Mouse (Mus musculus) limb, embryonic 11.5 days (tissue): ENCODE measurements around the gene Nacc2. TPM values are rescaled to one million over a fixed set of nuclear protein-coding genes. Genes with fewer than 3 reads are reported as not detected.

Experiments used
- ATAC-seq: fragments of 200-750 bp; cut with Nextera tagmentation; 2 replicates; pipeline ENCODE4 v1.8.0; 2017; ENCODE audit warnings: low read depth; ENCODE audit not compliant: insufficient number of reproducible peaks, low FRiP score, low TSS enrichment
- DNase-seq: peaks from one replicate; pipeline ENCODE4 v3.0.0-alpha.2; 2015; ENCODE audit warnings: low spot score
- H3K27ac ChIP-seq: fragments of 300-500 bp; sonication (generic); replicated peaks from 2 replicates; pipeline ENCODE4 v1.5.1; 2014; ENCODE audit warnings: low read depth, mild to moderate bottlenecking, low read length
- H3K27me3 ChIP-seq: fragments of 300-500 bp; sonication (generic); 2 replicates; pipeline ENCODE4 v1.6.1; 2014; ENCODE audit warnings: mild to moderate bottlenecking, low read length, mixed read lengths; ENCODE audit not compliant: control insufficient read depth, insufficient read depth
- H3K36me3 ChIP-seq: fragments of 300-500 bp; sonication (generic); 2 replicates; pipeline ENCODE4 v1.6.1; 2014; ENCODE audit warnings: mild to moderate bottlenecking, low read length, moderate library complexity, mixed read lengths; ENCODE audit not compliant: control insufficient read depth, insufficient read depth
- H3K4me1 ChIP-seq: fragments of 300-500 bp; sonication (generic); 2 replicates; pipeline ENCODE4 v1.6.1; 2014; ENCODE audit warnings: low read length, mixed read lengths; ENCODE audit not compliant: control insufficient read depth, insufficient read depth
- H3K4me2 ChIP-seq: fragments of 300-500 bp; sonication (generic); 2 replicates; pipeline ENCODE4 v1.6.1; 2014; ENCODE audit warnings: low read depth, mild to moderate bottlenecking, moderate library complexity; ENCODE audit not compliant: severe bottlenecking
- H3K4me3 ChIP-seq: fragments of 300-500 bp; sonication (generic); 2 replicates; pipeline ENCODE4 v1.5.1; 2014; ENCODE audit warnings: low read depth, low read length
- H3K9ac ChIP-seq: fragments of 300-500 bp; sonication (generic); 2 replicates; pipeline ENCODE4 v1.6.1; 2014; ENCODE audit warnings: mild to moderate bottlenecking, low read length
- H3K9me3 ChIP-seq: fragments of 300-500 bp; sonication (generic); 2 replicates; pipeline ENCODE4 v1.6.1; 2016; ENCODE audit warnings: low read length; ENCODE audit not compliant: control insufficient read depth
- WGBS: fragments of 180-500 bp; shearing (Covaris S2); extraction: QIAGEN DNeasy Blood & Tissue Kit; methylation state at CpG from one replicate; pipeline ENCODE4 v1.1.7; 2014; 5-methylcytosine and 5-hydroxymethylcytosine counted together
- polyA plus RNA-seq: library from polyadenylated mRNA; unstranded; fragments of >200 nt; fragmentation: Nextera tagmentation; extraction: Ambion mirVana; gene quantifications from 2 replicates; pipeline ENCODE4 v1.2.1, GENCODE M21; 2014

Gene Nacc2
- polyA plus RNA-seq, 1 experiment from 2014 or later = 4.0 TPM

DNA sequence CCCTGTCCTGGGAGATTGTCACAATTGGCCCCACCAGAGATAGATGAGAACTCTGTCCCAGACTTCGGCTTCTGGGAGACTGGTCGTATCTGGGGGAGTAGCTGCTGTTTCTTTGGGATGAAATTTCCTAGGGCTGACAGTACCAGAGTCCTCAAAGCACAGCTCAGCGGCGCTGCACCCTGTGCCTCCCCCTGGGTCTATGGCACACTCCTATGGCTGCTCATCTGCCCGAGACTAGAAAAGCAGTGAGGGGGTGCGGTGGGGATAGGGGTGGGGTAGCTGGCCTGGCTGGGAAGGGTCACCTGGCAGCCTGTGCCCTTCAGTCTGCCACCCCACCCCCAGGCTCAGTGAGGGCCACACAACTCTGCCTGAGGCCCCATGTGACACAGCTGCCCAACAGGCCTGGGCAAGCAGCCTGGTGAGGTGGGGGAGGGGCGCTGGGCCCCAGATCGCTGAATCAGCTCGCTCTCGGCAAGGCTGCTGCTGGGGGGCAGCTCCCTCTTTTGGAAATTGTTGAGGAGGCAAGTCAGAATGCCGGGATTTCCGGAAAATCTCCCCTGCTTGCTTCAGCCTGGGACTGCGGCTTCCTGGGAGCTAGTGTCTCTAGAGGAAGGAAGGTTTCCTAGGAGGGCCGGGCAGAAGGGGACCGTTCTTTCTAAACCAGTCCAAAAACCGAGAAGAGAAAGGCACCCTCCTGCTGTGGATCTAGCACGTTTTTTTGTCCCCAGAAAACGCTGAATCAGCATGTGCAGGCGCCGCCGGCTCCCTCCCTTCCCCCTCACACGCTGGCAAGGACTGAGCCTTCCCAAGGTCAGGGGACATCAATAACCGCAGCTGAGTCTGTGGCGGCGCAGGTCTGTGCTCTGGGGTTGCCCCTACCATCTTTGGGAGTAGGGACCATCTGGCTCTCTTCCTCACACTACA lies 9.9 kb upstream of the Nacc2 start:
- H3K4me1 ChIP-seq = peaks cover 16% of the 10 kb centered on the region
- H3K27me3 ChIP-seq = no peaks in the 10 kb centered on the region
- peak overlapping the region; percentile 60 for H3K9ac ChIP-seq
- peak overlapping the region; percentile 63 for H3K4me2 ChIP-seq
- H3K9me3 ChIP-seq = no peaks in the 10 kb centered on the region
- H3K27ac ChIP-seq = peak overlapping the region; percentile 71
- H3K4me3 ChIP-seq = peak overlapping the region; percentile 22
- 5% methylated on average over 25 of the region's 25 CpGs for WGBS
- DNase-seq (peak; percentile 84), ATAC-seq (peak; percentile 56; the same call in 1 of the 2 replicates)
- no peaks in the 10 kb centered on the region for H3K36me3 ChIP-seq

DNA sequence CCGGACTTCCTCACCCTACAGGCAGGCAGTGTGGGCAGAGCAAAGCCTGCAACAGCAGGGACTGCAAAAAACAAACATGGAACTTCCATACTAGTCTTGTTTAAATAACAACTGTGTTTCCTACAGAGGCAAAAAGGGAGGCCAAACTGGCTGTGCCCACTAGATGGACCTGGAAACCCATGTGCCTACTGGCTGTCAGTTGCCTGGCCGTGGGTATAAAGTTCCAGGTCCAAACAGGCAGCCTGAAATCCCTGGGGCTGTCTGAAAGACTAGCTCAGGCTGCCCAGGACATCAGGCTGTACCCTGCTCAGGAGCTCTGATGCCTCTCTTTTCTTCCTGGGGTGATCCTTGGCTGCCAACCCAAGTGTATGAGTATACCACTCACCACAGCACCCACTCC lies 8.3 kb upstream of the Nacc2 start:
- ATAC-seq (no peak), DNase-seq (no peak)
- Histone ChIP-seq H3K9me3 (no peaks in the 10 kb centered on the region), H3K9ac (no peak overlapping the region), H3K4me2 (no peak overlapping the region), H3K36me3 (no peaks in the 10 kb centered on the region), H3K4me1 (peaks cover 16% of the 10 kb centered on the region), H3K27me3 (no peaks in the 10 kb centered on the region), H3K4me3 (no peak overlapping the region), H3K27ac (no peak overlapping the region)
- WGBS = 92% methylated on average over 2 of the region's 2 CpGs

DNA sequence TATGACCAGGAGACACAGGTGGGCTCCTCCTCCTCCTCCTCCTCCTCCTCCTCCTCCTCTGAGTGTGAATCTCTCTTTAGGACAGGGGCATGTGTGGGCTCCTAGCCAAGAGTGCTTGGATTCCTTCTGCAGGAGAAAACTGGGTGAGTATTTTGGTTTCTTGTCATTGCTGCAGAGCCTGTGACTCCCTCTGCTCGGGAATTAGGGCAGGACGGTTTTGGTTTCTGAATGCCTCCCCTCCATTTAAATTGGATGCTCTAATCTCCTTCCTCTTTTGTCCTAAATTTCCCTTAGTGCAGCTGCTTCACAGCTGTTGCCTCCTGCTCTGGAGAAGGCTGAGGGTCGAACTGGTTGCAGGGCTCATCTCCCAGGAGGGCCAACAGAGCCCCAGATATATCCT lies 6.9 kb upstream of the Nacc2 start:
- no peaks in the 10 kb centered on the region for H3K27me3 ChIP-seq
- ATAC-seq = no peak
- H3K36me3 ChIP-seq = no peaks in the 10 kb centered on the region
- H3K9ac ChIP-seq = no peak overlapping the region
- H3K9me3 ChIP-seq = no peaks in the 10 kb centered on the region
- no peak overlapping the region for H3K4me3 ChIP-seq
- no peak overlapping the region for H3K4me2 ChIP-seq
- DNase-seq = no peak
- 74% methylated on average over 3 of the region's 3 CpGs for WGBS
- peaks cover 16% of the 10 kb centered on the region for H3K4me1 ChIP-seq
- H3K27ac ChIP-seq = no peak overlapping the region

DNA sequence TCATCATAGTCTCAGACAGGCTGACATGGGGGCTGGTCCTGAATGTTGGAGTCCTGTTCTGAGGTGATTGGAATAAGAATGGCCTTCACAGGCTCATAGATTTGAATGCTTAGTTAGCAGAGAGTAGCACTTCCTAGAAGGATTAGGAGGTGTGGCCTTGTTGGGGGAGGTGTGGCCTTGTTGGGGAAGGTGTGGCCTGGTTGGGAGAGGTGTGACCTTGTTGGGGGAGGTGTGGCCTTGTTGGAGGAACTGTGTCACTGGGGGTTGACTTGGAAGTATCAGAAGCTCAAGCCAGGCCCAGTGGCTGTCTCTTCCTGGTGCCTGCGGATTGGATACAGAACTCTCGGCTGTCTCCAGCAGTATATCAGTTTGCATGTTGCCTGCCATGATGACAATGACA lies 6.3 kb upstream of the Nacc2 start:
- ATAC-seq (no peak), DNase-seq (no peak)
- 90% methylated on average over 2 of the region's 2 CpGs for WGBS
- H3K4me2 ChIP-seq = no peak overlapping the region
- no peaks in the 10 kb centered on the region for H3K9me3 ChIP-seq
- no peak overlapping the region for H3K4me3 ChIP-seq
- no peaks in the 10 kb centered on the region for H3K27me3 ChIP-seq
- peaks cover 16% of the 10 kb centered on the region for H3K4me1 ChIP-seq
- H3K27ac ChIP-seq = no peak overlapping the region
- no peak overlapping the region for H3K9ac ChIP-seq
- no peaks in the 10 kb centered on the region for H3K36me3 ChIP-seq

DNA sequence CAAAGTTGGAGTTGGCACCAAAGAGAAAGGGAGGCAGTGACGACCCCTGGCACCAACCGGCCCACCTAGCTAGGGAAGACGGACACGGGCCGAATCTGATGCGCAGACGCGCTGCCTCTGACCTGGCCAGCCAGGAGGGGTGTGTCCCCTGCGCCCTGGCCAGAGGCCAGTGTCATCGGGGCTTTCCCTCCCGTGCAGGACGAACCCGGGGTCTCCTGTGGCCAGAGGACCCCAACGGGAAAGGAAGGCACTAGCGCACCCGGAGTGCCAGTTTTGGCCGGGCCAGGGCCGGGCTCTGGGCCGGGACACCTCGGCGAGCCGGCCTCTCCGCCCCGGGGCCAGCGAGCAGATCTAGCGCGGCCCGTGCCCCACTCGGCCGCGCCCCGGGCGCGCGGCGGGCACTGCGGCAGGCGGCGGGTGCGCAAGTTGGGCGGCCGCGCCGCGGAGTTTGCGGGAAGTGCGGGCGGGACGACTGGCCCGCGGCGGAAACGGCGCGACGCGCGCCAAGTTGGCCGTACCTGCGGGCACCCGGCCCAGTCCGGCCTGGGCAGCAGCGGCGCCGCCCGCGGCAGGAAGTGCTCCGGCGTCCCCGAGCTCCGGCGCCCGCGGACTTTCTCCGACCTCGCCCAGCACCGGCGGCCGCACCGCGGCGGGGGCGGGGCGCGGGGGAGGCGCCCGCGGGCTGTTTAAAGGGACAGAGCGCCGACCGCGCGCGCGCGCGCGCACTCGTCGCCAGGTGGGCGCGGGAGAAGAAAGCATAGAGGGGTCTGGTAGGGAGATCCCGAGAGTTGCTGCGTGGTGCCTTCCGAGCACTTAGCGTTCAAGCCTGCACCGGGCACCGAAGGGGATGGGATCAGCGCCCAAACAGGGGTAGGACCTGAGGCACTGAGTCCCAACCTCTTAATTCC lies 595 bp downstream of the Nacc2 start:
- Histone ChIP-seq H3K27me3 (peaks cover 23% of the 10 kb centered on the region), H3K36me3 (no peaks in the 10 kb centered on the region), H3K9ac (peak overlapping the region; percentile 69), H3K4me3 (peak overlapping the region; percentile 51), H3K4me2 (peak overlapping the region; percentile 98), H3K27ac (no peak overlapping the region), H3K9me3 (no peaks in the 10 kb centered on the region), H3K4me1 (0 out of 2 replicates have a peak, but pooled peaks cover 3% of the 10 kb centered on the region)
- DNase-seq = peak; percentile 65
- WGBS = under 1% methylated on average over 102 of the region's 109 CpGs
- ATAC-seq = 0 out of 2 replicates have a peak, but pooled peaks have one; percentile 37

DNA sequence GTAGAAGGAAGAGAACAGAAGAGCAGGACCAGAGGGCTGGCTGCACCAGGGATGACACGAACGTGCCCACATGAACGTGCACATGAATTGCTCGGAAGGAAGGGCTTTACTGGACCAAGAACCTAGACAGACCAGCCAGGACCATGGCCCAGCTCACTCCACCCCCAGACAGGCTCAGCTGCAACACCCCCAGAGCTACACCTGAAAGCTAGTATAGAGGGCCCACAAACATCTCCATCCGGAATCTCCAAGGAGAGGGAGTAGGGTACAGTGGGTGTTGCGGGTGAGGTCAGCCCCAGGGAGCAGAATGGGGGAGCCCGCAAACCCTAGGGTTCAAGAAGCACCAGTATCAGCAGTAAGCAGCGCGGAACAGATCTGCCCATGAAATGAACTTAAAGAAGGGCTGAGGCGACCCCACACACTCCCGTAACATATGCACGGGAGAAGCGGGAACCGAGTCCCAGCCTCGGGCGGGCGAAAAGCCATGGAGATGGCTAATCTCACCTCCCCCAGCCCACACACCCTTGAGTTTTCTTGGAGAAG lies 1.4 kb downstream of the Nacc2 start:
- H3K4me1 ChIP-seq = 0 out of 2 replicates have a peak, but pooled peaks cover 3% of the 10 kb centered on the region
- no peak overlapping the region for H3K9ac ChIP-seq
- no peaks in the 10 kb centered on the region for H3K36me3 ChIP-seq
- peak overlapping the region; percentile 98 for H3K4me2 ChIP-seq
- WGBS = 17% methylated on average over 17 of the region's 17 CpGs
- peaks cover 23% of the 10 kb centered on the region for H3K27me3 ChIP-seq
- DNase-seq = peak; percentile 29
- no peaks in the 10 kb centered on the region for H3K9me3 ChIP-seq
- H3K4me3 ChIP-seq = peak overlapping the region; percentile 51
- ATAC-seq = no peak
- no peak overlapping the region for H3K27ac ChIP-seq

DNA sequence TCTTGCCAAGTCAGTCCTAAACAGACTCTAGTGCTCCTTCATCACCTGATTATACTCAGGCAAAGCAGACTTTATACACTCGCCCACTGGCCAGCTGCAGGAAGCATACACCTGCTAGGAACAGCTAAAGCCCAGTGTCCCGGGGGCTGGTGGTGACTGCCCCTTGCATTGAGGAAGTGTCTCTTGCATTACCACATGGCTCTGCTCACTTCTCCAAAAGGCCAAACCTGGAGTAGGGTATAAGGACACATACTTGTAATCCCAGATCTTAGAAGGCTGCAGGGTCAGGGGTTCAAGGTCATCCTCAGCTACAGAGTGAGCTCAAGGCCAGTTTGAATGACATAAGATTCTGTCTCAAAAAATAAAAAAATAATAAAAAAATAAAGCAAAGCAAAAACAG lies 3.4 kb downstream of the Nacc2 start:
- Histone ChIP-seq H3K4me3 (no peak overlapping the region), H3K9ac (no peak overlapping the region), H3K9me3 (no peaks in the 10 kb centered on the region), H3K36me3 (no peaks in the 10 kb centered on the region), H3K4me1 (0 out of 2 replicates have a peak, but pooled peaks cover 3% of the 10 kb centered on the region), H3K27me3 (peaks cover 23% of the 10 kb centered on the region), H3K27ac (no peak overlapping the region), H3K4me2 (no peak overlapping the region)
- ATAC-seq (no peak), DNase-seq (no peak)
- WGBS = 64% methylated on average over 2 of the region's 2 CpGs

DNA sequence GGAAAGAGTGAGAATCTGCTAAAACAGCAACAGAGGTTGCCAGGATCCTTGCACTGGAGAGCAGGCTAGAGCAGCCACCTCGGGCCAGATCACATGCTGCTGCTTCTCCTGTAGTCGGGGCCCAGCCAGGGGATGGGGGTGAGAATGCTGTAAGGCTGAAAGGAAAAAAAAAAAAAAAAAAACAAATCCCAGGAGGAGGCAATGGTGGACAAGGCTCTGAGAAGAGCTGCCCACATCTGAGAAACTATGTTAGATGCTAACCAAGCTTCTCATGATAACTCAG lies 3.8 kb downstream of the Nacc2 start:
- Histone ChIP-seq H3K4me3 (no peak overlapping the region), H3K9me3 (no peaks in the 10 kb centered on the region), H3K36me3 (no peaks in the 10 kb centered on the region), H3K9ac (no peak overlapping the region), H3K27ac (no peak overlapping the region), H3K27me3 (peaks cover 23% of the 10 kb centered on the region), H3K4me1 (0 out of 2 replicates have a peak, but pooled peaks cover 3% of the 10 kb centered on the region), H3K4me2 (no peak overlapping the region)
- no peak for ATAC-seq
- 18% methylated on average over 2 of the region's 2 CpGs for WGBS
- no peak for DNase-seq
